ENCODE assay signal across 25 mouse cellular contexts in genomic region chr7:128023565-128023964, GRCm38 (mm10). TPM values are rescaled to one million over a fixed set of nuclear protein-coding genes. Genes with fewer than 3 reads are reported as not detected.
DNase-seq lines count a peak whose midpoint lies in the region; ATAC-seq and TF ChIP-seq lines count a peak whose summit lies in the region.
"Had no signal": no experiment of that assay in that cellular context is flagged by ENCODE, and none has a peak within 500 bp of the region (broad histone marks: within the 10 kb centered on the region; RNA-seq: fewer than 3 reads in every experiment).

No protein-coding gene starts in this region.

- no peak for TF ChIP-seq POLR2A in embryonic fibroblast, embryonic 13.5 days (IDR thresholded peaks at IDR 0.05; ENCODE audit: low read depth, low read length)

- no peak overlapping the region for H3K4me3 ChIP-seq in heart, postnatal 0 days (ENCODE audit: low read depth, low read length)
- no peak overlapping the region for H3K4me3 ChIP-seq in lung, postnatal 0 days (ENCODE audit: low read depth, low read length)
- no peak overlapping the region for H3K4me3 ChIP-seq in embryonic fibroblast, embryonic 13.5 days (ENCODE audit: insufficient read depth, low read length)
- H3K4me3 ChIP-seq: embryonic facial prominence, embryonic 10.5 days; erythroblast, embryonic 14.5 days; forebrain, embryonic 15.5 days; heart, embryonic 13.5 days; hindbrain, embryonic 10.5 days; intestine, embryonic 15.5 days had no signal

- H3K9me3 ChIP-seq in heart, postnatal 0 days (replicated peaks; ENCODE audit: control insufficient read depth, low read length), result 0 out of 2 replicates have a peak, but pooled peaks cover 3% of the 10 kb centered on the region
- H3K9me3 ChIP-seq in lung, postnatal 0 days (ENCODE audit: low read length), result no peaks in the 10 kb centered on the region
- H3K9me3 ChIP-seq: embryonic facial prominence, embryonic 10.5 days; forebrain, embryonic 15.5 days; G1E; hindbrain, embryonic 10.5 days; intestine, embryonic 15.5 days had no signal

- H3K4me1 ChIP-seq in heart, postnatal 0 days (ENCODE audit: control insufficient read depth, insufficient read depth), result no peaks in the 10 kb centered on the region
- no peaks in the 10 kb centered on the region for H3K4me1 ChIP-seq in lung, postnatal 0 days (ENCODE audit: insufficient read depth, low read depth, low read length)
- peaks cover 6% of the 10 kb centered on the region; the same call in 1 of the 2 replicates for H3K4me1 ChIP-seq in embryonic fibroblast, embryonic 13.5 days (ENCODE audit: control insufficient read depth, insufficient read depth, low read length)
- H3K4me1 ChIP-seq: embryonic facial prominence, embryonic 10.5 days; forebrain, embryonic 15.5 days; heart, embryonic 13.5 days; hindbrain, embryonic 10.5 days; intestine, embryonic 15.5 days had no signal

- H3K27ac ChIP-seq in heart, postnatal 0 days (ENCODE audit: low read depth), result peak overlapping the region; percentile 18; the same call in 1 of the 2 replicates
- no peak overlapping the region for H3K27ac ChIP-seq in lung, postnatal 0 days (ENCODE audit: low read length)
- H3K27ac ChIP-seq in embryonic fibroblast, embryonic 13.5 days (ENCODE audit: insufficient read depth, low read length), result peak overlapping the region; percentile 88
- H3K27ac ChIP-seq: embryonic facial prominence, embryonic 10.5 days; forebrain, embryonic 15.5 days; heart, embryonic 13.5 days; hindbrain, embryonic 10.5 days; hindbrain, embryonic 14.5 days; intestine, embryonic 15.5 days had no signal

- H3K4me2 ChIP-seq in heart, postnatal 0 days (ENCODE audit: low read depth, low read length), result no peak overlapping the region
- no peak overlapping the region for H3K4me2 ChIP-seq in lung, postnatal 0 days (replicated peaks; ENCODE audit: low read depth, low read length)
- H3K4me2 ChIP-seq: forebrain, embryonic 15.5 days; heart, embryonic 13.5 days; hindbrain, embryonic 14.5 days; intestine, embryonic 15.5 days had no signal

- no peak overlapping the region for H3K9ac ChIP-seq in heart, postnatal 0 days (replicated peaks; ENCODE audit: low read depth, low read length)
- no peak overlapping the region for H3K9ac ChIP-seq in lung, postnatal 0 days (replicated peaks; ENCODE audit: low read depth)
- H3K9ac ChIP-seq: forebrain, embryonic 15.5 days; heart, embryonic 13.5 days; hindbrain, embryonic 14.5 days; intestine, embryonic 15.5 days had no signal

- no peaks in the 10 kb centered on the region for H3K36me3 ChIP-seq in heart, postnatal 0 days (replicated peaks; ENCODE audit: control insufficient read depth, insufficient read depth, low read length)
- H3K36me3 ChIP-seq in lung, postnatal 0 days (ENCODE audit: insufficient read depth, low read length), result no peaks in the 10 kb centered on the region
- H3K36me3 ChIP-seq: embryonic facial prominence, embryonic 10.5 days; forebrain, embryonic 15.5 days; G1E; heart, embryonic 13.5 days; hindbrain, embryonic 10.5 days; intestine, embryonic 15.5 days had no signal

- no peak for TF ChIP-seq CTCF in heart, postnatal 0 days (IDR thresholded peaks at IDR 0.05; ENCODE audit: low read depth)
- TF ChIP-seq CTCF in lung, postnatal 0 days (IDR thresholded peaks at IDR 0.05), result no peak
- no peak for TF ChIP-seq CTCF in embryonic fibroblast, embryonic 13.5 days (IDR thresholded peaks at IDR 0.05; ENCODE audit: borderline replicate concordance, insufficient read depth, low read length)

- WGBS in heart, postnatal 0 days, result 51% methylated on average over 4 of the region's 4 CpGs
- 66% methylated on average over 4 of the region's 4 CpGs for WGBS in lung, postnatal 0 days

- peak; percentile 68 for ATAC-seq in heart, postnatal 0 days (ENCODE audit: insufficient read depth, low read depth)
- ATAC-seq in lung, postnatal 0 days, result peak; percentile 69
- ATAC-seq: activated CD4-positive, CD25-positive, alpha-beta regulatory T cell, adult 4 months; CD4-positive, CD25-positive, alpha-beta regulatory T cell, adult 4 months; forebrain, embryonic 15.5 days; intestine, embryonic 15.5 days; Patski had no signal

- no peaks in the 10 kb centered on the region for H3K27me3 ChIP-seq in heart, postnatal 0 days (ENCODE audit: control insufficient read depth, insufficient read depth, low read length)
- no peaks in the 10 kb centered on the region for H3K27me3 ChIP-seq in lung, postnatal 0 days (replicated peaks; ENCODE audit: insufficient read depth, low read length)
- H3K27me3 ChIP-seq: forebrain, embryonic 15.5 days; heart, embryonic 13.5 days; intestine, embryonic 15.5 days; Patski had no signal

- no peak for TF ChIP-seq EP300 in heart, postnatal 0 days (IDR thresholded peaks at IDR 0.05; ENCODE audit: low read depth)
- TF ChIP-seq EP300 in lung, postnatal 0 days (IDR thresholded peaks at IDR 0.05), result 0 out of 2 replicates have a peak, but pooled peaks have one; percentile 28

- peak; percentile 38 for DNase-seq in heart, postnatal 0 days (ENCODE audit: low spot score)
- no peak for DNase-seq in heart, adult 8-10 months (ENCODE audit: low spot score)
- peak; percentile 74 for DNase-seq in lung, postnatal 0 days (ENCODE audit: low spot score)
- DNase-seq in lung, postnatal 36 days, result no peak
- DNase-seq in testis, postnatal 14 days (ENCODE audit: low spot score), result no peak
- DNase-seq: adrenal gland, postnatal 14 days; cerebellum, adult 11-12 months; cerebellum, adult 9-11 months; heart, postnatal 10 days had no signal

RNA-seq across cellular contexts. Expression of gene Trim72, which starts 19.8 kb away (rescaled TPM):
- 22.8 and 52.7 TPM in 2 replicates for total RNA-seq in heart, postnatal 0 days (2014; rRNA removed; ENCODE audit: low replicate concordance)
- 2.2 and 2.3 TPM in 2 replicates for polyA plus RNA-seq in heart, postnatal 0 days (2015; fragmentation: Nextera tagmentation; extraction: Ambion mirVana)
- total RNA-seq in heart, adult 8-10 months (2022), result 100 to 1,000 TPM; 292 to 380 (median 338) TPM
- 0.14 and 0.19 TPM in 2 replicates for polyA plus RNA-seq in lung, postnatal 0 days (2015; fragmentation: Nextera tagmentation; extraction: Ambion mirVana)
- not detected in 2 replicates for polyA plus RNA-seq in embryonic fibroblast, embryonic 13.5 days (2011; ENCODE audit: insufficient read length, low read depth, missing spikeins)
- total RNA-seq: adrenal gland, postnatal 14 days had no signal
- polyA plus RNA-seq: CD4-positive, CD25-positive, alpha-beta regulatory T cell, adult 4 months; embryonic facial prominence, embryonic 10.5 days; forebrain, embryonic 11.5 days; forebrain, embryonic 15.5 days; hindbrain, embryonic 10.5 days; hindbrain, embryonic 14.5 days had no signal

RNA-seq across cellular contexts. Expression of gene Pycard, which starts 29.9 kb away (rescaled TPM):
- total RNA-seq in heart, postnatal 0 days (2014; rRNA removed; ENCODE audit: low replicate concordance), result 30.7 and 89.6 TPM in 2 replicates
- polyA plus RNA-seq in heart, postnatal 0 days (2015; fragmentation: Nextera tagmentation; extraction: Ambion mirVana), result 43.0 and 46.4 TPM in 2 replicates
- total RNA-seq in heart, adult 8-10 months (2022), result 10 to 100 TPM in 1 of 4 experiments, 1 to 10 TPM in 3; 5.4 to 11.0 (median 7.9) TPM
- polyA plus RNA-seq in lung, postnatal 0 days (2015; fragmentation: Nextera tagmentation; extraction: Ambion mirVana), result 33.7 and 35.3 TPM in 2 replicates
- polyA plus RNA-seq in embryonic fibroblast, embryonic 13.5 days (2011; ENCODE audit: insufficient read length, low read depth, missing spikeins), result 1.0 and 1.5 TPM in 2 replicates

RNA-seq across cellular contexts. Expression of gene Itgam, which starts 38.9 kb away (rescaled TPM):
- 0.38 and 1.9 TPM in 2 replicates for total RNA-seq in heart, postnatal 0 days (2014; rRNA removed; ENCODE audit: low replicate concordance)
- 0.53 and 0.58 TPM in 2 replicates for polyA plus RNA-seq in heart, postnatal 0 days (2015; fragmentation: Nextera tagmentation; extraction: Ambion mirVana)
- 10 to 100 TPM in 1 of 4 experiments, 1 to 10 TPM in 3; 2.2 to 26.5 (median 3.1) TPM for total RNA-seq in heart, adult 8-10 months (2022)
- polyA plus RNA-seq in lung, postnatal 0 days (2015; fragmentation: Nextera tagmentation; extraction: Ambion mirVana), result 2.2 and 2.3 TPM in 2 replicates
- polyA plus RNA-seq in embryonic fibroblast, embryonic 13.5 days (2011; ENCODE audit: insufficient read length, low read depth, missing spikeins), result 0.20 and 1.8 TPM in 2 replicates
- polyA plus RNA-seq: Patski had no signal

RNA-seq across cellular contexts. Expression of gene Gm49368, which starts 38.9 kb away (rescaled TPM):
- total RNA-seq in heart, postnatal 0 days (2014; rRNA removed; ENCODE audit: low replicate concordance), result not detected in 2 replicates
- polyA plus RNA-seq in heart, postnatal 0 days (2015; fragmentation: Nextera tagmentation; extraction: Ambion mirVana), result not detected in 2 replicates
- under 1 TPM in 1 of 4 experiments, not detected in 3; 0.09 TPM for total RNA-seq in heart, adult 8-10 months (2022)
- polyA plus RNA-seq in lung, postnatal 0 days (2015; fragmentation: Nextera tagmentation; extraction: Ambion mirVana), result 0.32 TPM in 1 of 2 replicates, not detected in the other
- polyA plus RNA-seq in embryonic fibroblast, embryonic 13.5 days (2011; ENCODE audit: insufficient read length, low read depth, missing spikeins), result 0.11 TPM in 1 of 2 replicates, not detected in the other
- total RNA-seq: adrenal gland, postnatal 14 days; G1E; gastrocnemius, adult 8-10 months; gastrocnemius, postnatal 4 days; heart, postnatal 10 days had no signal
- polyA plus RNA-seq: CD4-positive, CD25-positive, alpha-beta regulatory T cell, adult 4 months; embryonic facial prominence, embryonic 10.5 days; embryonic facial prominence, embryonic 14.5 days; erythroblast, embryonic 14.5 days; forebrain, embryonic 11.5 days; forebrain, embryonic 15.5 days; G1E; heart, embryonic 13.5 days; hindbrain, embryonic 14.5 days; intestine, embryonic 15.5 days; Patski had no signal

RNA-seq across cellular contexts. Expression of gene Fus, which starts 56.3 kb away (rescaled TPM):
- 25.8 and 33.4 TPM in 2 replicates for total RNA-seq in heart, postnatal 0 days (2014; rRNA removed; ENCODE audit: low replicate concordance)
- polyA plus RNA-seq in heart, postnatal 0 days (2015; fragmentation: Nextera tagmentation; extraction: Ambion mirVana), result 134 and 175 TPM in 2 replicates
- total RNA-seq in heart, adult 8-10 months (2022), result 100 to 1,000 TPM; 129 to 232 (median 187) TPM
- polyA plus RNA-seq in lung, postnatal 0 days (2015; fragmentation: Nextera tagmentation; extraction: Ambion mirVana), result 139 and 147 TPM in 2 replicates
- 861 and 978 TPM in 2 replicates for polyA plus RNA-seq in embryonic fibroblast, embryonic 13.5 days (2011; ENCODE audit: insufficient read length, low read depth, missing spikeins)

Comparison
In these comparisons a context has a peak if more than half of its experiments do, and no peak if none do; other contexts are left out.
1. DNase-seq: peak in heart, postnatal 0 days (single experiment) and lung, postnatal 0 days (single experiment); none in heart, adult 8-10 months (single experiment), lung, postnatal 36 days (single experiment) and testis, postnatal 14 days (single experiment).
2. RNA of gene Pycard, which starts 29.9 kb away (polyA plus RNA-seq): 43.0 to 46.4 TPM in heart, postnatal 0 days and 33.7 to 35.3 TPM in lung, postnatal 0 days; 1.0 to 1.5 TPM in embryonic fibroblast, embryonic 13.5 days; every median in the first group is over 10 times any median in the second.